Mouse (Mus musculus) MEL (cell line): ENCODE results near the gene Ube2f. TPM values are rescaled to one million over a fixed set of nuclear protein-coding genes. Genes with fewer than 3 reads are reported as not detected.

Experiments used
- DNase-seq: peaks from one replicate; pipeline ENCODE4 v3.0.0; 2011; ENCODE audit warnings: low read depth, low spot score
- H3K27ac ChIP-seq: 2 replicates; pipeline ENCODE4 v1.5.1; 2012; ENCODE audit warnings: low read depth, mild to moderate bottlenecking, control low read depth, low read length, moderate library complexity; ENCODE audit not compliant: control insufficient read depth
- H3K27me3 ChIP-seq, 2 experiments: fragments of 150-350 bp in 1 of 2; sonication (generic) in 1 of 2; 2 replicates each; pipeline ENCODE4 v1.6.1; 2012; ENCODE audit warnings: low read length in 2 of 2, mild to moderate bottlenecking in 2 of 2, improper control_type of control experiment in 1 of 2, moderate library complexity in 1 of 2; ENCODE audit not compliant: insufficient read depth in 2 of 2, control insufficient read depth in 1 of 2
- H3K36me3 ChIP-seq, 2 experiments: 2 replicates each; pipeline ENCODE4 v1.6.1; 2012 to 2014; ENCODE audit warnings: low read length in 2 of 2, improper control_type of control experiment in 1 of 2, inconsistent platforms in 1 of 2, mild to moderate bottlenecking in 1 of 2; ENCODE audit not compliant: insufficient read depth in 2 of 2, control insufficient read depth in 1 of 2
- H3K4me1 ChIP-seq, 2 experiments: fragments of 150-350 bp in 1 of 2; sonication (generic) in 1 of 2; 2 replicates each; pipeline ENCODE4 v1.6.1; 2012; ENCODE audit warnings: low read length in 2 of 2, improper control_type of control experiment in 1 of 2, mild to moderate bottlenecking in 1 of 2; ENCODE audit not compliant: insufficient read depth in 2 of 2, control insufficient read depth in 1 of 2
- H3K4me3 ChIP-seq, 2 experiments: fragments of 150-350 bp in 1 of 2; sonication (generic) in 1 of 2; 2 replicates each; pipeline ENCODE4 v1.5.1; 2012; ENCODE audit warnings: low read depth in 2 of 2, low read length in 2 of 2, mild to moderate bottlenecking in 2 of 2, moderate library complexity in 2 of 2, control low read depth in 1 of 2, improper control_type of control experiment in 1 of 2; ENCODE audit not compliant: control insufficient read depth in 1 of 2, insufficient read depth in 1 of 2
- H3K79me2 ChIP-seq: 2 replicates; pipeline ENCODE4 v1.6.1; 2012; ENCODE audit warnings: mild to moderate bottlenecking, low read length, moderate library complexity; ENCODE audit not compliant: control insufficient read depth, poor library complexity, insufficient read depth
- H3K9ac ChIP-seq: 2 replicates; pipeline ENCODE4 v1.6.1; 2012; ENCODE audit warnings: low read depth, mild to moderate bottlenecking, control low read depth, low read length, moderate library complexity; ENCODE audit not compliant: control insufficient read depth, poor library complexity, severe bottlenecking
- H3K9me3 ChIP-seq: fragments of 150-350 bp; sonication (generic); replicated peaks from 2 replicates; pipeline ENCODE4 v1.6.1; 2012; ENCODE audit warnings: mild to moderate bottlenecking, low read length, improper control_type of control experiment, moderate library complexity; ENCODE audit not compliant: insufficient read depth
- CHD1 ChIP-seq: IDR thresholded peaks from 2 replicates; pipeline ENCODE4 v1.6.1; 2012; ENCODE audit warnings: low read depth, mild to moderate bottlenecking, inconsistent platforms, low read length, improper control_type of control experiment
- CTCF ChIP-seq, 3 experiments: IDR thresholded peaks in 2 of 3; conservative IDR thresholded peaks in 1 of 3; 2 replicates each; pipeline ENCODE4 v1.5.1; 2011 to 2012; ENCODE audit warnings: low read length in 3 of 3, low read depth in 2 of 3, mild to moderate bottlenecking in 2 of 3, improper control_type of control experiment in 1 of 3, inconsistent platforms in 1 of 3, mixed read lengths in 1 of 3, moderate library complexity in 1 of 3; ENCODE audit not compliant: control insufficient read depth in 1 of 3, insufficient read depth in 1 of 3, poor library complexity in 1 of 3, severe bottlenecking in 1 of 3
- E2F4 ChIP-seq: IDR thresholded peaks from 2 replicates; pipeline ENCODE4 v1.6.1; 2011; ENCODE audit warnings: low read depth, low read length, improper control_type of control experiment, borderline replicate concordance
- ELF1 ChIP-seq: IDR thresholded peaks from 2 replicates; pipeline ENCODE4 v1.6.1; 2014; ENCODE audit warnings: low read depth, mild to moderate bottlenecking, inconsistent platforms, low read length, improper control_type of control experiment, moderate library complexity
- EP300 ChIP-seq, 2 experiments: IDR thresholded peaks; 2 replicates each; pipeline ENCODE4 v1.6.1; 2011; ENCODE audit warnings: improper control_type of control experiment in 2 of 2, low read length in 2 of 2, low read depth in 1 of 2, mild to moderate bottlenecking in 1 of 2
- ETS1 ChIP-seq: IDR thresholded peaks from 2 replicates; pipeline ENCODE4 v1.6.1; 2012; ENCODE audit warnings: low read depth, mild to moderate bottlenecking, inconsistent platforms, low read length, improper control_type of control experiment, moderate library complexity
- GABPA ChIP-seq: IDR thresholded peaks from 2 replicates; pipeline ENCODE4 v1.6.1; 2012; ENCODE audit warnings: low read depth, mild to moderate bottlenecking, inconsistent platforms, low read length, improper control_type of control experiment, moderate library complexity
- GATA1 ChIP-seq: IDR thresholded peaks from 2 replicates; pipeline ENCODE4 v1.6.1; 2011; ENCODE audit warnings: low read depth, low read length, improper control_type of control experiment
- HCFC1 ChIP-seq: IDR thresholded peaks from 2 replicates; pipeline ENCODE4 v1.6.1; 2012; ENCODE audit warnings: low read depth, mild to moderate bottlenecking, inconsistent platforms, low read length, improper control_type of control experiment, moderate library complexity
- JUND ChIP-seq: IDR thresholded peaks from 2 replicates; pipeline ENCODE4 v1.6.1; 2011; ENCODE audit warnings: low read depth, mild to moderate bottlenecking, improper control_type of control experiment, low read length
- KAT2A ChIP-seq: conservative IDR thresholded peaks from 2 replicates; pipeline ENCODE4 v1.6.1; 2012; ENCODE audit warnings: low read depth, low read length, improper control_type of control experiment, inconsistent platforms
- MAX ChIP-seq: IDR thresholded peaks from 2 replicates; pipeline ENCODE4 v1.6.1; 2011; ENCODE audit warnings: low read length, improper control_type of control experiment
- MAZ ChIP-seq: IDR thresholded peaks from 2 replicates; pipeline ENCODE4 v1.6.1; 2012; ENCODE audit warnings: low read depth, mild to moderate bottlenecking, inconsistent platforms, low read length, improper control_type of control experiment
- MEF2A ChIP-seq: IDR thresholded peaks from 2 replicates; pipeline ENCODE4 v1.6.1; 2014; ENCODE audit warnings: low read depth, mild to moderate bottlenecking, inconsistent platforms, low read length, improper control_type of control experiment; ENCODE audit not compliant: poor library complexity, insufficient replicate concordance, severe bottlenecking; ENCODE audit errors: extremely low read depth
- MXI1 ChIP-seq: IDR thresholded peaks from 2 replicates; pipeline ENCODE4 v1.6.1; 2011; ENCODE audit warnings: mild to moderate bottlenecking, low read depth, low read length, improper control_type of control experiment
- NELFE ChIP-seq: IDR thresholded peaks from 2 replicates; pipeline ENCODE4 v1.6.1; 2011; ENCODE audit warnings: low read depth, low read length, improper control_type of control experiment
- POLR2A ChIP-seq, 2 experiments: IDR thresholded peaks; 2 replicates each; pipeline ENCODE4 v1.6.1; 2011 to 2012; ENCODE audit warnings: low read length in 2 of 2, mild to moderate bottlenecking in 2 of 2, control low read depth in 1 of 2, improper control_type of control experiment in 1 of 2, low read depth in 1 of 2, moderate library complexity in 1 of 2; ENCODE audit not compliant: control insufficient read depth in 1 of 2, insufficient read depth in 1 of 2, poor library complexity in 1 of 2
- POLR2AphosphoS2 ChIP-seq: IDR thresholded peaks from 2 replicates; pipeline ENCODE4 v1.6.1; 2011; ENCODE audit warnings: low read length, improper control_type of control experiment
- POLR2AphosphoS5 ChIP-seq: IDR thresholded peaks from 2 replicates; pipeline ENCODE4 v1.6.1; 2012; ENCODE audit warnings: low read depth, borderline replicate concordance, mild to moderate bottlenecking, inconsistent platforms, low read length, moderate library complexity, mixed read lengths
- RAD21 ChIP-seq: IDR thresholded peaks from 2 replicates; pipeline ENCODE4 v1.6.1; 2011; ENCODE audit warnings: mild to moderate bottlenecking, low read depth, low read length, improper control_type of control experiment
- SIN3A ChIP-seq: IDR thresholded peaks from 2 replicates; pipeline ENCODE4 v1.6.1; 2012; ENCODE audit warnings: low read length, improper control_type of control experiment, inconsistent platforms
- SMC3 ChIP-seq: IDR thresholded peaks from 2 replicates; pipeline ENCODE4 v1.6.1; 2011; ENCODE audit warnings: low read depth, low read length, improper control_type of control experiment
- TAL1 ChIP-seq: IDR thresholded peaks from 2 replicates; pipeline ENCODE4 v1.6.1; 2012; ENCODE audit warnings: mild to moderate bottlenecking, inconsistent platforms, low read length, moderate library complexity, mixed read lengths
- TBP ChIP-seq: IDR thresholded peaks from 2 replicates; pipeline ENCODE4 v1.8.0; 2011; ENCODE audit warnings: low read depth, low read length, improper control_type of control experiment
- TCF12 ChIP-seq: IDR thresholded peaks from 2 replicates; pipeline ENCODE4 v1.6.1; 2014; ENCODE audit warnings: low read depth, mild to moderate bottlenecking, inconsistent platforms, low read length, improper control_type of control experiment, moderate library complexity
- UBTF ChIP-seq: IDR thresholded peaks from 2 replicates; pipeline ENCODE4 v1.6.1; 2012; ENCODE audit warnings: low read depth, mild to moderate bottlenecking, inconsistent platforms, low read length, improper control_type of control experiment, moderate library complexity, borderline replicate concordance; ENCODE audit not compliant: insufficient read depth
- USF1 ChIP-seq: IDR thresholded peaks from 2 replicates; pipeline ENCODE4 v1.6.1; 2014; ENCODE audit warnings: low read depth, mild to moderate bottlenecking, inconsistent platforms, low read length, improper control_type of control experiment, moderate library complexity
- USF2 ChIP-seq, 2 experiments: IDR thresholded peaks; 2 replicates each; pipeline ENCODE4 v1.6.1; 2011 to 2012; ENCODE audit warnings: improper control_type of control experiment in 2 of 2, low read length in 2 of 2, borderline replicate concordance in 1 of 2, inconsistent platforms in 1 of 2, low read depth in 1 of 2, mild to moderate bottlenecking in 1 of 2; ENCODE audit not compliant: insufficient read depth in 1 of 2
- ZC3H11A ChIP-seq: IDR thresholded peaks from 2 replicates; pipeline ENCODE4 v1.6.1; 2012; ENCODE audit warnings: low read depth, mild to moderate bottlenecking, inconsistent platforms, low read length, improper control_type of control experiment
- ZMIZ1 ChIP-seq: IDR thresholded peaks from 2 replicates; pipeline ENCODE4 v1.6.1; 2012; ENCODE audit warnings: low read depth, mild to moderate bottlenecking, inconsistent platforms, low read length, improper control_type of control experiment, moderate library complexity
- ZNF384 ChIP-seq: IDR thresholded peaks from 2 replicates; pipeline ENCODE4 v1.6.1; 2012; ENCODE audit warnings: low read depth, mild to moderate bottlenecking, inconsistent platforms, low read length, improper control_type of control experiment
- polyA plus RNA-seq, 2 experiments: library from polyadenylated mRNA; stranded (reverse) in 1 of 2; unstranded in 1 of 2; fragments of >175 nt in 1 of 2; fragments of >200 nt in 1 of 2; gene quantifications; 2 replicates each; pipeline versions ENCODE4 v1.2.1 to v1.2.4; 2012; ENCODE audit warnings: low replicate concordance in 2 of 2, low read depth in 1 of 2; ENCODE audit not compliant: insufficient read length in 2 of 2, insufficient read depth in 1 of 2, missing spikeins in 1 of 2
- total RNA-seq: library from RNA; depleted of rRNA; stranded (reverse); fragments of 300-350 nt; gene quantifications from 2 replicates; pipeline ENCODE4 v1.2.3, GENCODE M21; 2012

Ube2f gene
- total and polyA plus RNA-seq, 3 experiments: 57.4 to 71.3 TPM; not detected in 1

DNA sequence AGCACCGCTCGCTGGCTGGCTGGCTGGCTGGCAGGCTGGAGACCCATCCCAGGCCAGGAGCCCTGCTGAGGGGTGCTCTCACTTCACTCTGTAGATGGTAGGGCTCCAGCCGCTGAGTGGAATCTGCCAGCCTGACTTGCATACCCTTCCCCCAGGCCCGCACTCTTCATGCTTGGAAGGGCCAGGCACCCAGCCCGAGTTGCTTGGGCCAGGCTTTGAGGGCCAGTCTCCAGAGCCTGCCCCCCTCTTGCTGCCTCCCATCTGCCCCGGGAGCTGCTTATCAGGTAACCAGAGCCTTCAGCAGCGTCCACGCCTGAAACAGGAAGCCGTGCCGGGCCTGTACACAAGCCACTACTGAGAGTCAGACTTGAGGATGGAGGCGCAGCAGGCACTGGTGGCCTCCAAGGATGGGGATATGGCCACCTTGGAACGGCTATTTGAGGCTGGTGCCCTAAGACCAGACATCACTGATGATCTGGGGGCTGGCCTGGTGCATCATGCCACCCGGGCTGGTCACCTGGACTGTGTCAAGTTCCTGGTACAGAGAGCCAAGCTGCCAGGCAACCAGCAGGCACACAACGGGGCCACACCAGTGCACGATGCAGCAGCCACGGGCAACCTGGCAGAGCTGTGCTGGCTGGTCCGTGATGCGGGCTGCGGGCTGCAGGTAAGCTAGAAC lies 71.8 kb downstream of the Ube2f start, which contains the start of gene Espnl:
Gene Espnl, plus strand, starts transcription at position 316 of the 679 bp plus-strand sequence.
- peak within 1 kb of the TSS; percentile 22 to 37; a peak in 3 of 4 replicates for H3K4me3 ChIP-seq
- H3K9me3 ChIP-seq: no peaks in the 10 kb centered on the region
- peak; percentile 86 for DNase-seq
- H3K27ac ChIP-seq: peak within 1 kb of the TSS; percentile 33
- peaks cover 2 to 15% of the 10 kb centered on the region in 2 experiments for H3K4me1 ChIP-seq
- TF ChIP-seq ELF1: peak; percentile 75
- TF ChIP-seq MAZ: 0 out of 2 replicates have a peak, but pooled peaks have one; percentile 34
- 0 out of 2 replicates have a peak, but pooled peaks have one; percentile 45 for TF ChIP-seq MXI1
- peak in 1 of 2 experiments; percentile 24; a peak in 1 of 4 replicates for TF ChIP-seq POLR2A (IDR thresholded peaks at IDR 0.05; ENCODE audit: control insufficient read depth in 1 of 2, insufficient read depth in 1 of 2, low read depth in 1 of 2, low read length in 2 of 2, poor library complexity in 1 of 2)
- TF ChIP-seq GABPA: no peak
- no peak for TF ChIP-seq ZNF384
- TF ChIP-seq SIN3A: peak; percentile 52; the same call in 1 of the 2 replicates
- no peak for TF ChIP-seq CTCF (IDR thresholded peaks at IDR 0.05 in 2 of 3, conservative IDR thresholded peaks at IDR 0.05 in 1 of 3; ENCODE audit: control insufficient read depth in 1 of 3, insufficient read depth in 1 of 3, low read depth in 2 of 3, low read length in 3 of 3, poor library complexity in 1 of 3, severe bottlenecking in 1 of 3)
- TF ChIP-seq USF2 (IDR thresholded peaks at IDR 0.05; ENCODE audit: borderline replicate concordance in 1 of 2, insufficient read depth in 1 of 2, low read depth in 1 of 2, low read length in 2 of 2): no peak
- TF ChIP-seq NELFE: peak; percentile 33; the same call in 1 of the 2 replicates
- TF ChIP-seq JUND: no peak
- TF ChIP-seq ZC3H11A: no peak
- TF ChIP-seq E2F4: no peak
- TF ChIP-seq CHD1: no peak
- no peak for TF ChIP-seq RAD21
- TF ChIP-seq ETS1: no peak
- no peak for TF ChIP-seq MEF2A
- peak; percentile 86 for TF ChIP-seq POLR2AphosphoS2
- TF ChIP-seq TCF12: 0 out of 2 replicates have a peak, but pooled peaks have one; percentile 30
- no peak for TF ChIP-seq POLR2AphosphoS5
- peak; percentile 55 for TF ChIP-seq GATA1
- TF ChIP-seq EP300 (IDR thresholded peaks at IDR 0.05; ENCODE audit: low read depth in 1 of 2, low read length in 2 of 2): peak in 1 of 2 experiments; percentile 47; a peak in 1 of 4 replicates
- TF ChIP-seq ZMIZ1: no peak; the same call in 1 of the 2 replicates
- TF ChIP-seq TBP: 0 out of 2 replicates have a peak, but pooled peaks have one; percentile 19
- no peak for TF ChIP-seq KAT2A
- TF ChIP-seq TAL1: peak; percentile 34
- no peak for TF ChIP-seq SMC3
- TF ChIP-seq USF1: no peak
- peak; percentile 35; the same call in 1 of the 2 replicates for TF ChIP-seq HCFC1
- no peak for TF ChIP-seq UBTF
- no peak for TF ChIP-seq MAX
- H3K36me3 ChIP-seq: peaks cover 0 to 3% of the 10 kb centered on the region in 2 experiments; a peak in 2 of 4 replicates
- H3K9ac ChIP-seq: peak within 1 kb of the TSS; percentile 56
- no peaks in the 10 kb centered on the region for H3K27me3 ChIP-seq
- H3K79me2 ChIP-seq: no peaks in the 10 kb centered on the region
